Mouse (Mus musculus) ES-Bruce4 (cell line): ENCODE data around the gene Barhl1. TPM values are rescaled to one million over a fixed set of nuclear protein-coding genes. Genes with fewer than 3 reads are reported as not detected.

Experiments
- H3K27ac ChIP-seq: 2 replicates; pipeline ENCODE4 v1.5.1; 2012; ENCODE audit warnings: low read length, inconsistent platforms; ENCODE audit not compliant: insufficient read depth
- H3K27me3 ChIP-seq: 2 replicates; pipeline ENCODE4 v1.6.1; 2012; ENCODE audit warnings: mild to moderate bottlenecking, low read length, inconsistent platforms; ENCODE audit not compliant: control insufficient read depth, poor library complexity, insufficient read depth, severe bottlenecking
- H3K36me3 ChIP-seq: 2 replicates; pipeline ENCODE4 v1.6.1; 2012; ENCODE audit warnings: inconsistent platforms, mild to moderate bottlenecking, low read length, moderate library complexity; ENCODE audit not compliant: control insufficient read depth, poor library complexity, insufficient read depth, severe bottlenecking
- H3K4me1 ChIP-seq: one replicate; pipeline ENCODE4 v1.8.1; 2011; ENCODE audit warnings: low read length; ENCODE audit not compliant: control insufficient read depth, insufficient read depth
- H3K4me3 ChIP-seq: 2 replicates; pipeline ENCODE4 v1.5.1; 2011; ENCODE audit warnings: low read depth, mild to moderate bottlenecking, low read length
- H3K9ac ChIP-seq: 2 replicates; pipeline ENCODE4 v1.6.1; 2012; ENCODE audit warnings: low read depth, mild to moderate bottlenecking, inconsistent platforms; ENCODE audit not compliant: poor library complexity, severe bottlenecking
- H3K9me3 ChIP-seq: replicated peaks from 2 replicates; pipeline ENCODE4 v1.6.1; 2012; ENCODE audit warnings: mild to moderate bottlenecking, low read length, inconsistent platforms; ENCODE audit not compliant: control insufficient read depth, poor library complexity, insufficient read depth, severe bottlenecking
- CTCF ChIP-seq: IDR thresholded peaks from one replicate; pipeline ENCODE4 v1.8.1; 2011; ENCODE audit warnings: low read depth, low read length
- EP300 ChIP-seq: IDR thresholded peaks from 2 replicates; pipeline ENCODE4 v1.6.1; 2011; ENCODE audit warnings: low read depth, low read length; ENCODE audit not compliant: insufficient read depth
- POLR2A ChIP-seq: IDR thresholded peaks from one replicate; pipeline ENCODE4 v1.8.1; 2011; ENCODE audit warnings: low read length; ENCODE audit not compliant: insufficient read depth
- polyA plus RNA-seq: library from polyadenylated mRNA; stranded (reverse); fragments of >200 nt; gene quantifications from 2 replicates; pipeline ENCODE4 v1.2.4, GENCODE M21; 2011; ENCODE audit warnings: low read depth; ENCODE audit not compliant: missing spikeins, insufficient read depth, insufficient read length

Barhl1 gene
- polyA plus RNA-seq, 1 experiment = not detected

DNA sequence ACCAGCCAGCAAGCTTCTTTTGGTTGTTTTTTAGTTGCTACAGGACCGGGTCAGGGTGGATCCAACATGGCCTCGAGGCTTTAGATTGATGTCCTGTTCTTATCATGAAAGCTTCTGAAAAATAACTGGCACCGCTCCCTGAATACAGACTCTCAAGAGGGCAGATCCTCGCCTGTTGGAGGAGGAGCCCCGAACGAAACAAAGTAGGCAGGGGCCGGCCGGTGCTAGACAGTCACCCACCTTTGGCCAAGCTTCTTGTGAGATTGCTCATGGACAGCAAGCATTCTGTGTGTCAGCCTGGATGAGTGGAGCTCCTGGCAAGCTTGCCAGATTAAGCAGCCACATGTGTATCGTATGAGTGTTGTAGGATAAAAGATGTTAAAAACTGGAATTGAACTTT, 11.7 kb downstream of the Barhl1 start:
- no peak overlapping the region for H3K27ac ChIP-seq
- H3K9ac ChIP-seq = no peak overlapping the region
- H3K9me3 ChIP-seq = no peaks in the 10 kb centered on the region
- no peak overlapping the region for H3K4me3 ChIP-seq
- H3K4me1 ChIP-seq = peaks cover 3% of the 10 kb centered on the region
- no peak for TF ChIP-seq CTCF
- no peak for TF ChIP-seq EP300
- TF ChIP-seq POLR2A = no peak
- H3K36me3 ChIP-seq = peaks cover 2% of the 10 kb centered on the region; the same call in 1 of the 2 replicates
- 0 out of 2 replicates have a peak, but pooled peaks cover 5% of the 10 kb centered on the region for H3K27me3 ChIP-seq

DNA sequence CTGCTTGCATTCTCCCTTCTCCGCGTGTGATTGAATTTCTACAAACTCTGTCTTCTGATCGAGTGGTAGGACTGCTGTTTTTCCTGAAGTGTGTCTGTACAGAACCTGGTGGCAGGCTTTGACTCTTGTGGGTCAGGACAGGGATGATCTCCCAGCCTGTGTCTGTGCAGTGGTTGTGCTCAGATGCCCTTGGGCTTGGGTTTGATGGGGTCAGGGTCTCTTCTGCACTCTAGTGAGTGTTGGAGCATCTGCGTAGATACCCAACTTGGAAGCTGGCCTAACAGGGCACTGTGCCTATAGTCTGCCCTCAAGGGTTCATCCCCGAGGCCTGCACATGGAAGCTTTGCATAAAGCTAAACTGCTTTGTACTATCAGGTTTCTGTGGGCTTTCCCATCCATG, 12.6 kb downstream of the Barhl1 start:
- Histone ChIP-seq H3K36me3 (peaks cover 2% of the 10 kb centered on the region; the same call in 1 of the 2 replicates), H3K4me1 (peaks cover 3% of the 10 kb centered on the region)
- TF ChIP-seq CTCF (no peak), EP300 (no peak), POLR2A (no peak)

DNA sequence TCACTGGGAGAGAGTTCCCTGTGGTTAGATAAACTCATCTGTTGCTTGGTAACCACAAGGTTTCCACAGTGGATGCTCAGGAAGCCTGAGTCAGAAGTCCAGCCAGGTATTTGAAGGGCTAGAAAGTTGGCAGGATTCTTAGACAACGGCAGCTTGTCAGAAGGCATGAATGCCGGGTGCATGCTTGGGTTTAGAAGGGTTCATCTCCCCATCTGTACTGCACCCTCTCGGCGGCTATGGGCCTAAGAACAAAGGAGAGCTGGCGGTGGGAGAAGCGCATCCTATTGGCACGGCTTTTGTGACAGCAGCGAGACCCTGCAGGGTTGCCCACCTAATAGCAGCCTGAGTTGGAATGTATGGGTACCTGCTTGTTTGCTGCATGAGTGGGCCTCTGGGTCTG, 14.2 kb downstream of the Barhl1 start:
- TF ChIP-seq EP300 = no peak
- Histone ChIP-seq H3K9me3 (no peaks in the 10 kb centered on the region), H3K9ac (no peak overlapping the region), H3K27ac (no peak overlapping the region), H3K27me3 (no peaks in the 10 kb centered on the region), H3K4me1 (no peaks in the 10 kb centered on the region), H3K4me3 (no peak overlapping the region), H3K36me3 (peaks cover 2% of the 10 kb centered on the region; the same call in 1 of the 2 replicates)

More for the DNA sequence above, 12.6 kb downstream of the Barhl1 start:
- Histone ChIP-seq H3K27ac (no peak overlapping the region), H3K27me3 (no peaks in the 10 kb centered on the region), H3K9ac (no peak overlapping the region), H3K4me3 (no peak overlapping the region), H3K9me3 (no peaks in the 10 kb centered on the region)

DNA sequence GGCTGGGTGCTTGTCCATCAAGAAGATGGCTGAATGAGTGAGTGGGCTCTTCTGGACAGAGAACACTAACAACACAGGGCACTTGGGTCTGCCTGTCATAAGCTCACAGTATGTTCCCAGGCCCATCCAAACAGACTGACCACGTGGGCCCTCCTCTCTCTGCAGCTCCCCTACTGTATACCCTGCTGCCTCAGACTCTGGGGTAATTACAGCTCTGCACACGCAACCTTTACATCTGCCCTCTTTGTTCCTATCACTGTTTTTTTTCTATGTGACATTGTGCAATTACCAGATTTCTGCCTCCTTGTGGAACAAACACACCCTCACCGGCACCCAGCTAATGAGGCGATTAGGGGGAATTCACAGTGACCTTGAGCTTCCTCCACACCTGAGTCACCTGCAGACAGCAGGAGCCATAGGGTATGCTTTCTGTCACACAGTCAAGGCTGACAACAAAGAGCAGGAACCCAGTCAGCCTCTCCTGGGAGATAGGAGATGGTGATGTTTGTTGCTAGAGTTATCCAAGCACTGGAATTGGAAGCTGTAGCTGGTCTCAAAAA, 19.0 kb downstream of the Barhl1 start:
- Histone ChIP-seq H3K4me1 (no peaks in the 10 kb centered on the region), H3K36me3 (peaks cover 13% of the 10 kb centered on the region; the same call in 1 of the 2 replicates), H3K27me3 (no peaks in the 10 kb centered on the region)

DNA sequence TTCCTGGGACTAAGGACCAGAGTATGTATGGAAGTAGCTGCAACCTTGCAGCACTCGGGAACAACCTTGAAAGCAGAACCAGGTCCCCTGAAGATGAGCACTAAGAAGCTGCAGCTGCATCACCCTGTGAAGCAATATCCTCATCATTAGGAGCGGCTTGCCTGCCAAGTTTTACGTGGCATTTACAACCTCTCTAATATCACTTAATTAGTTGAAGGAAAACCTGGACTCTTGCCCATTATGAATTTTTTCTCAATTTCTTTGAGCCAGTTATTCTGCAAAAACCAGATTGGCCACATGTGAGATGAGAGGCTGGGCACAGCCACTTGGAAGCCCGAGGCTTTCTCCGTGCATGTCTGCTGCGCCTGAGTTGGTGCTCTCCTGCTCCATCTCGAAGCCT, 20.6 kb downstream of the Barhl1 start:
- no peaks in the 10 kb centered on the region for H3K9me3 ChIP-seq
- H3K36me3 ChIP-seq = peaks cover 17% of the 10 kb centered on the region; the same call in 1 of the 2 replicates
- H3K27me3 ChIP-seq = no peaks in the 10 kb centered on the region
- TF ChIP-seq POLR2A (no peak), CTCF (no peak), EP300 (no peak)
- H3K4me1 ChIP-seq = no peaks in the 10 kb centered on the region
- H3K9ac ChIP-seq = no peak overlapping the region
- H3K27ac ChIP-seq = no peak overlapping the region
- no peak overlapping the region for H3K4me3 ChIP-seq

More for the DNA sequence above, 19.0 kb downstream of the Barhl1 start:
- TF ChIP-seq CTCF = no peak
- Histone ChIP-seq H3K9me3 (no peaks in the 10 kb centered on the region), H3K4me3 (no peak overlapping the region), H3K27ac (no peak overlapping the region), H3K9ac (no peak overlapping the region)

DNA sequence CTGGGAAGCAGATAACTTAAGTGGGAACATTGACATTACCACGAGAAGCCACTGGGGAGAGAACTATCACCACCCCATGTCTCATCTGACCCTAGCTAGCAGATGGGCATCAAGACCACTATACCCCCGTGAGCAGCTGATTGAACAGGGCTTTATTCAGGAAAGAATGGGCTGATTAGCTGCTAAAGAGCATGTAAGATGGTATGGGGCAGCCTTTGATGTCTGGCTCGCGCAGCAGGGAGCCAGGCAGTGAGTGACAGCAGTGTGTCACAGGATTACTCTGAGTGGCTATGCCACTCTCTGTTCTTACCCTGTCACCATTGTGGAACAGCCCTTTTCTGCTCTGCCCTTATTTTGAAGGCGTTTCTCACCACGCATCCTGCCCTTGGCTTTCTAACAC, 22.9 kb downstream of the Barhl1 start:
- Histone ChIP-seq H3K4me1 (no peaks in the 10 kb centered on the region), H3K27me3 (no peaks in the 10 kb centered on the region), H3K9me3 (no peaks in the 10 kb centered on the region), H3K9ac (no peak overlapping the region), H3K4me3 (no peak overlapping the region), H3K36me3 (peaks cover 27% of the 10 kb centered on the region), H3K27ac (no peak overlapping the region)
- no peak for TF ChIP-seq EP300
- no peak for TF ChIP-seq CTCF
- TF ChIP-seq POLR2A = no peak
